7 mouse cellular contexts compared by ENCODE assay signal in the genomic region with DNA sequence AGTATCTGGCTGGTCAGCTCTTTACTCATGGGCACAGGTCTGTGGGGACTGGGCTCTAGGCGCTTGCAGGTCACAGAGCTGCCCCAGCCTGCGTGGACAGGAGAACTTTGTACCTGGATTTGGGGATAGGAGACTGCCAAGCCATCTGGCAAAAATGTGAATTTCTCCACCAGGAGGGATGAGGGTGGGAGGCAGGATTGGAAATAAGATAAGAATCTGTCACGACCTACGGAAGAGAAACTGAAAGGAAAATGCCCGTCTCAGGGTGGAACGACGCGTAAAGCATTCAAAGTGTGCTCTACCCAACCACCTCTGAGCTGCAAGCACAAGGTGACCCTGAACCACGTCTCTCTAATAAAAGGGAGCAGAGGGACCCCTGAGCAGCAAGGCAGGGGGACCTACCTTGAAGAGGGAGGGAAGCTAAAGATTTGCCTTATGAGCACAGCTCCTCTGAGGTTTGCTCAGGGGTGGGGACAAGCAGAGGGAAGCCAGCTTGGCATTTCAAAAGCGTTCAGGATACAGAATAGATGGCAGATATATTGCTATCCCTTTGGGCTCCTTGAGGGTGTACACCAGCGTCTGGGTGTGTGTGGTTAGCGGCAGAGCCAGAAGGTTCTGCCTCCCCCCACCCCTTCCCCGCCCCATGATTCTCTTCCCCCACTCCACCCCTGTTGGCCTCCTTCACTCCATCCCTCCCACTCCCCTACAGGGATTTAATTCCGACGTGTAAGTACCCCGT. TPM values are rescaled to one million over a fixed set of nuclear protein-coding genes. Genes with fewer than 3 reads are reported as not detected.
A peak's percentile ranks its signal among the peaks of the same experiment; 100 is the strongest.
DNase-seq lines count a peak whose midpoint lies in the region; ATAC-seq and TF ChIP-seq lines count a peak whose summit lies in the region.

No protein-coding gene starts in this region.

- ATAC-seq in hindbrain, embryonic 11.5 days (ENCODE audit: low FRiP score) = no peak
- no peak for ATAC-seq in lung, embryonic 15.5 days (ENCODE audit: borderline replicate concordance, extremely low read depth, low FRiP score, low TSS enrichment)

- H3K27me3 ChIP-seq in embryonic facial prominence, embryonic 10.5 days (replicated peaks; ENCODE audit: low read depth, poor library complexity, severe bottlenecking) = peaks cover 97% of the 10 kb centered on the region
- peaks cover 15% of the 10 kb centered on the region for H3K27me3 ChIP-seq in hindbrain, embryonic 11.5 days (ENCODE audit: control insufficient read depth, insufficient read depth, low read length)
- H3K27me3 ChIP-seq in lung, embryonic 15.5 days = peaks cover 63% of the 10 kb centered on the region
- H3K27me3 ChIP-seq in small intestine, adult 2 months (ENCODE audit: control insufficient read depth, insufficient read depth, low read length) = no peaks in the 10 kb centered on the region; the same call in 1 of the 2 replicates

- no peaks in the 10 kb centered on the region for H3K36me3 ChIP-seq in embryonic facial prominence, embryonic 10.5 days (replicated peaks)
- H3K36me3 ChIP-seq in hindbrain, embryonic 11.5 days (ENCODE audit: control insufficient read depth, insufficient read depth, low read length) = no peaks in the 10 kb centered on the region
- H3K36me3 ChIP-seq in lung, embryonic 15.5 days = no peaks in the 10 kb centered on the region
- no peaks in the 10 kb centered on the region for H3K36me3 ChIP-seq in small intestine, adult 2 months (ENCODE audit: control insufficient read depth, insufficient read depth, low read length)

- DNase-seq in spleen, adult 12 weeks (ENCODE audit: low spot score) = peak; percentile 8
- DNase-seq in spleen, postnatal 14 days (ENCODE audit: low spot score in 2 of 2) = no peak
- DNase-seq in embryonic facial prominence, embryonic 10.5 days (ENCODE audit: low spot score) = no peak
- DNase-seq in hindbrain, embryonic 11.5 days (ENCODE audit: low spot score) = peak; percentile 28
- DNase-seq in cerebellum, postnatal 14 days = no peak

- no peaks in the 10 kb centered on the region for H3K9me3 ChIP-seq in embryonic facial prominence, embryonic 10.5 days
- no peaks in the 10 kb centered on the region for H3K9me3 ChIP-seq in hindbrain, embryonic 11.5 days (ENCODE audit: control insufficient read depth, low read length)
- no peaks in the 10 kb centered on the region for H3K9me3 ChIP-seq in lung, embryonic 15.5 days

- no peak overlapping the region; the same call in 1 of the 2 replicates for H3K27ac ChIP-seq in embryonic facial prominence, embryonic 10.5 days (replicated peaks)
- no peak overlapping the region for H3K27ac ChIP-seq in hindbrain, embryonic 11.5 days (ENCODE audit: low read depth, low read length)
- no peak overlapping the region for H3K27ac ChIP-seq in lung, embryonic 15.5 days
- H3K27ac ChIP-seq in small intestine, adult 2 months (ENCODE audit: insufficient read depth, low read depth, low read length) = peak overlapping the region; percentile 22

- 11% methylated on average over 16 of the region's 16 CpGs for WGBS in embryonic facial prominence, embryonic 10.5 days
- 12% methylated on average over 16 of the region's 16 CpGs for WGBS in hindbrain, embryonic 11.5 days
- 4% methylated on average over 16 of the region's 16 CpGs for WGBS in lung, embryonic 15.5 days
- 2% methylated on average over 16 of the region's 16 CpGs for WGBS in small intestine, adult 2 months

- TF ChIP-seq CTCF in small intestine, adult 2 months (IDR thresholded peaks at IDR 0.05; ENCODE audit: extremely low read depth, insufficient read length, insufficient replicate concordance, low read depth, low read length) = no peak

- H3K9ac ChIP-seq in hindbrain, embryonic 11.5 days (ENCODE audit: low read depth, low read length) = 0 out of 2 replicates have a peak overlapping the region, but pooled peaks have one; percentile 2
- peak overlapping the region; percentile 47 for H3K9ac ChIP-seq in lung, embryonic 15.5 days

- H3K4me2 ChIP-seq in hindbrain, embryonic 11.5 days (replicated peaks; ENCODE audit: low read depth, low read length) = peak overlapping the region; percentile 17; the same call in 1 of the 2 replicates
- peak overlapping the region; percentile 66 for H3K4me2 ChIP-seq in lung, embryonic 15.5 days

- H3K4me1 ChIP-seq in embryonic facial prominence, embryonic 10.5 days = peaks cover 67% of the 10 kb centered on the region
- peaks cover 19% of the 10 kb centered on the region for H3K4me1 ChIP-seq in hindbrain, embryonic 11.5 days (replicated peaks; ENCODE audit: control insufficient read depth, insufficient read depth, low read length)
- H3K4me1 ChIP-seq in lung, embryonic 15.5 days = peaks cover 15% of the 10 kb centered on the region
- H3K4me1 ChIP-seq in small intestine, adult 2 months (ENCODE audit: control insufficient read depth, insufficient read depth, insufficient read length, low read length) = peaks cover 3% of the 10 kb centered on the region; the same call in 1 of the 2 replicates

- H3K4me3 ChIP-seq in embryonic facial prominence, embryonic 10.5 days = peak overlapping the region; percentile 44
- 0 out of 2 replicates have a peak overlapping the region, but pooled peaks have one; percentile 12 for H3K4me3 ChIP-seq in hindbrain, embryonic 11.5 days (ENCODE audit: low read depth, low read length)
- H3K4me3 ChIP-seq in lung, embryonic 15.5 days = peak overlapping the region; percentile 43
- peak overlapping the region; percentile 68 for H3K4me3 ChIP-seq in small intestine, adult 2 months (ENCODE audit: low read depth, low read length)

- TF ChIP-seq POLR2A in small intestine, adult 2 months (IDR thresholded peaks at IDR 0.05; ENCODE audit: low read depth, low read length) = no peak

RNA-seq across cellular contexts. Expression of a gene that starts 54.9 kb away (rescaled TPM):
- 13.9 and 15.2 TPM in 2 replicates for polyA plus RNA-seq in embryonic facial prominence, embryonic 10.5 days (2016; fragmentation: Nextera tagmentation; extraction: Ambion mirVana)
- 17.0 and 20.6 TPM in 2 replicates for polyA plus RNA-seq in hindbrain, embryonic 11.5 days (2014; fragmentation: Nextera tagmentation; extraction: Ambion mirVana)
- polyA plus RNA-seq in lung, embryonic 15.5 days (2015; fragmentation: Nextera tagmentation; extraction: Ambion mirVana) = 9.0 and 10.7 TPM in 2 replicates
- 5.9 and 14.6 TPM in 2 replicates for polyA plus RNA-seq in small intestine, adult 2 months (2012; rRNA removed)

Comparison
In these comparisons a context has a peak if more than half of its experiments do, and no peak if none do; other contexts are left out.
1. DNase-seq: peak in spleen, adult 12 weeks (single experiment) and hindbrain, embryonic 11.5 days (single experiment); none in spleen, postnatal 14 days (0 of 2), embryonic facial prominence, embryonic 10.5 days (single experiment) and cerebellum, postnatal 14 days (0 of 2).
2. H3K4me3 ChIP-seq: peak in every context shown above with its lines; median percentile 68 in small intestine, adult 2 months; 44 in embryonic facial prominence, embryonic 10.5 days; 43 in lung, embryonic 15.5 days; 12 in hindbrain, embryonic 11.5 days.